24 mouse cellular contexts compared by ENCODE assay signal in the genomic region with DNA sequence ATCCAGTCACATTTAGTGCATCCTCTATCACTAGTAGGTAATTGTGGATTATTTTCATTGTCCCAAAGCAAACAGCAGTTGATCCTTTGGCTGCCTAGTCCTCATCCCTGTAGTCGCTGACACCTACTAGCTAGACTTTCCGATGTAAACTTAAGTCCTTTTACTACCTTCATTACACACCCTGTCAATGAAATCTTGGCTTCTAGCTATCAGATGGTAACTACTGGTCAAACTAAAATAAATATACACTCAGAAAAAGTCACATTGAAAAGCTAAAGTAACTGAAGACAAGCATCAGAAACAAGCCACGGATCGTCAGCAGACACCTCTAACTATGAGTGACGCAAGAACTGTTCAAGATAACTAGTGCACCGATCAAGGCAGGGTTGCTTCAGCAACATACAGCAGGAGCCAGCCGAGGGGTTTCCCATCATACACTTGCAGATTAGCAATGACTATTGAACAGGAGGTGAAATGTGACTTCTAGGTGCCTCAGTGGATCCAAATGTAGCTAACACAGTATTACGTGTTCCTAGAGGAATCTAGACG. TPM values are rescaled to one million over a fixed set of nuclear protein-coding genes. Genes with fewer than 3 reads are reported as not detected.
DNase-seq lines count a peak whose midpoint lies in the region; ATAC-seq and TF ChIP-seq lines count a peak whose summit lies in the region.
"Had no signal": no experiment of that assay in that cellular context is flagged by ENCODE, and none has a peak within 500 bp of the region (broad histone marks: within the 10 kb centered on the region; RNA-seq: fewer than 3 reads in every experiment).

No protein-coding gene starts in this region.

- no peaks in the 10 kb centered on the region for H3K36me3 ChIP-seq in lung, embryonic 14.5 days (ENCODE audit: insufficient read depth)
- H3K36me3 ChIP-seq in lung, embryonic 16.5 days (ENCODE audit: control insufficient read depth, insufficient read depth, low read length), result no peaks in the 10 kb centered on the region
- H3K36me3 ChIP-seq: embryonic facial prominence, embryonic 13.5 days; embryonic facial prominence, embryonic 15.5 days; forebrain, embryonic 10.5 days; forebrain, embryonic 12.5 days had no signal

- no peaks in the 10 kb centered on the region for H3K9me3 ChIP-seq in lung, embryonic 14.5 days (ENCODE audit: low read depth, low read length)
- H3K9me3 ChIP-seq in lung, embryonic 16.5 days (ENCODE audit: control insufficient read depth, low read length), result no peaks in the 10 kb centered on the region
- H3K9me3 ChIP-seq: embryonic facial prominence, embryonic 13.5 days; embryonic facial prominence, embryonic 15.5 days; forebrain, embryonic 10.5 days; forebrain, embryonic 12.5 days had no signal

- no peak overlapping the region for H3K9ac ChIP-seq in lung, embryonic 14.5 days
- H3K9ac ChIP-seq in lung, embryonic 16.5 days (ENCODE audit: low read length), result no peak overlapping the region
- H3K9ac ChIP-seq: embryonic facial prominence, embryonic 13.5 days; embryonic facial prominence, embryonic 15.5 days; forebrain, embryonic 12.5 days had no signal

- DNase-seq in lung, embryonic 14.5 days, result peak; percentile 86
- DNase-seq in lung, adult 2 months, result no peak
- DNase-seq in lung, postnatal 4 days, result no peak
- peak; percentile 33 for DNase-seq in lung, postnatal 10 days
- DNase-seq in lung, postnatal 36 days, result peak; percentile 55
- DNase-seq in spleen, postnatal 4 days (ENCODE audit: low spot score in 2 of 2), result no peak
- no peak for DNase-seq in urinary bladder, postnatal 36 days (ENCODE audit: low spot score in 2 of 2)
- DNase-seq: adrenal gland, adult 2 months; adrenal gland, postnatal 10 days; adrenal gland, postnatal 25 days; cerebellum, adult 11 months; cerebellum, adult 18-20 months; cerebellum, adult 8-10 months; cerebellum, adult 9-11 months; cerebellum, postnatal 14 days; cerebellum, postnatal 36 days; embryo, embryonic 11 days had no signal

- peaks cover 3% of the 10 kb centered on the region; the same call in 1 of the 2 replicates for H3K4me1 ChIP-seq in lung, embryonic 14.5 days (ENCODE audit: insufficient read depth)
- H3K4me1 ChIP-seq in lung, adult 2 months (ENCODE audit: control insufficient read depth, insufficient read depth, low read length), result peaks cover 1% of the 10 kb centered on the region
- H3K4me1 ChIP-seq in lung, embryonic 16.5 days (replicated peaks; ENCODE audit: control insufficient read depth, insufficient read depth, low read length), result peaks cover 7% of the 10 kb centered on the region
- H3K4me1 ChIP-seq: embryonic facial prominence, embryonic 13.5 days; embryonic facial prominence, embryonic 15.5 days had no signal

- ATAC-seq in lung, embryonic 14.5 days (ENCODE audit: insufficient read depth), result peak; percentile 73; the same call in 1 of the 2 replicates
- peak; percentile 83 for ATAC-seq in lung, embryonic 16.5 days (ENCODE audit: low read depth)
- ATAC-seq: forebrain, embryonic 14.5 days had no signal

- no peak overlapping the region; the same call in 1 of the 2 replicates for H3K27ac ChIP-seq in lung, embryonic 14.5 days (ENCODE audit: low read depth)
- no peak overlapping the region for H3K27ac ChIP-seq in lung, embryonic 16.5 days (ENCODE audit: low read length)
- H3K27ac ChIP-seq: embryonic facial prominence, embryonic 13.5 days; embryonic facial prominence, embryonic 15.5 days; forebrain, embryonic 10.5 days; forebrain, embryonic 12.5 days had no signal

- no peak for TF ChIP-seq POLR2A in lung, adult 2 months (IDR thresholded peaks at IDR 0.05; ENCODE audit: borderline replicate concordance, extremely low read depth, low read depth, low read length)

- TF ChIP-seq CTCF in lung, embryonic 14.5 days (IDR thresholded peaks at IDR 0.05; ENCODE audit: low read depth), result no peak
- TF ChIP-seq CTCF in lung, adult 2 months (IDR thresholded peaks at IDR 0.05; ENCODE audit: insufficient read depth, low read length), result no peak

- H3K4me3 ChIP-seq in lung, embryonic 14.5 days (ENCODE audit: low read depth, low read length), result no peak overlapping the region
- H3K4me3 ChIP-seq in lung, adult 2 months (replicated peaks; ENCODE audit: extremely low read depth, low read depth, low read length), result no peak overlapping the region
- no peak overlapping the region for H3K4me3 ChIP-seq in lung, embryonic 16.5 days (ENCODE audit: low read length)
- H3K4me3 ChIP-seq: embryonic facial prominence, embryonic 13.5 days; embryonic facial prominence, embryonic 15.5 days; erythroblast, embryonic 14.5 days; forebrain, embryonic 10.5 days; forebrain, embryonic 12.5 days had no signal

- WGBS in lung, embryonic 14.5 days, result 33% methylated on average over 9 of the region's 9 CpGs
- 66% methylated on average over 9 of the region's 9 CpGs for WGBS in lung, adult 2 months
- WGBS in lung, embryonic 16.5 days, result 43% methylated on average over 9 of the region's 9 CpGs

- H3K4me2 ChIP-seq in lung, embryonic 14.5 days, result no peak overlapping the region
- H3K4me2 ChIP-seq in lung, embryonic 16.5 days (ENCODE audit: low read depth, low read length), result no peak overlapping the region
- H3K4me2 ChIP-seq: embryonic facial prominence, embryonic 13.5 days; embryonic facial prominence, embryonic 15.5 days; forebrain, embryonic 12.5 days had no signal

- H3K27me3 ChIP-seq in lung, embryonic 14.5 days (ENCODE audit: insufficient read depth, low read length), result no peaks in the 10 kb centered on the region
- no peaks in the 10 kb centered on the region for H3K27me3 ChIP-seq in lung, embryonic 16.5 days (ENCODE audit: control insufficient read depth, insufficient read depth, low read depth, low read length)
- H3K27me3 ChIP-seq: embryonic facial prominence, embryonic 13.5 days; embryonic facial prominence, embryonic 15.5 days had no signal

RNA-seq across cellular contexts. Expression of gene Tril, which starts 54.3 kb away (rescaled TPM):
- 59.3 and 66.6 TPM in 2 replicates for polyA plus RNA-seq in lung, embryonic 14.5 days (2014; fragmentation: Nextera tagmentation; extraction: Ambion mirVana)
- 27.0 and 28.6 TPM in 2 replicates for polyA plus RNA-seq in lung, adult 2 months (2012; rRNA removed)
- polyA plus RNA-seq in lung, embryonic 16.5 days (2015; fragmentation: Nextera tagmentation; extraction: Ambion mirVana), result 33.9 and 38.9 TPM in 2 replicates
- polyA plus RNA-seq: erythroblast, embryonic 14.5 days had no signal

Comparison
In these comparisons a context has a peak if more than half of its experiments do, and no peak if none do; other contexts are left out.
1. DNase-seq: peak in lung, embryonic 14.5 days (single experiment), lung, postnatal 10 days (single experiment) and lung, postnatal 36 days (single experiment); none in lung, adult 2 months (single experiment), lung, postnatal 4 days (0 of 2), spleen, postnatal 4 days (0 of 2) and urinary bladder, postnatal 36 days (0 of 2).